Mouse (Mus musculus) neural tube, embryonic 11.5 days (tissue): ENCODE results near the gene Adarb1. TPM values are rescaled to one million over a fixed set of nuclear protein-coding genes. Genes with fewer than 3 reads are reported as not detected.
A peak's percentile ranks its signal among the peaks of the same experiment; 100 is the strongest.

Source experiments
- ATAC-seq: fragments of 200-750 bp; cut with Nextera tagmentation; 2 replicates; pipeline ENCODE4 v1.8.0; 2017; ENCODE audit warnings: moderate number of reproducible peaks, mild to moderate bottlenecking, moderate TSS enrichment, moderate library complexity; ENCODE audit not compliant: insufficient read depth, low FRiP score, low TSS enrichment
- DNase-seq: peaks from one replicate; pipeline ENCODE4 v3.0.0-alpha.2; 2015; ENCODE audit warnings: low spot score
- H3K27ac ChIP-seq: fragments of 300-500 bp; sonication (generic); 2 replicates; pipeline ENCODE4 v1.5.1; 2014; ENCODE audit warnings: low read depth, mild to moderate bottlenecking, low read length
- H3K27me3 ChIP-seq: fragments of 300-500 bp; sonication (generic); 2 replicates; pipeline ENCODE4 v1.6.1; 2014; ENCODE audit warnings: mild to moderate bottlenecking, low read length, mixed read lengths; ENCODE audit not compliant: control insufficient read depth, insufficient read depth
- H3K36me3 ChIP-seq: fragments of 300-500 bp; sonication (generic); 2 replicates; pipeline ENCODE4 v1.6.1; 2014; ENCODE audit warnings: mild to moderate bottlenecking, low read length, moderate library complexity, mixed read lengths; ENCODE audit not compliant: control insufficient read depth, insufficient read depth
- H3K4me1 ChIP-seq: fragments of 300-500 bp; sonication (generic); 2 replicates; pipeline ENCODE4 v1.6.1; 2014; ENCODE audit warnings: low read length, mixed read lengths; ENCODE audit not compliant: control insufficient read depth, insufficient read depth
- H3K4me2 ChIP-seq: fragments of 300-500 bp; sonication (generic); 2 replicates; pipeline ENCODE4 v1.6.1; 2014; ENCODE audit warnings: low read depth, mild to moderate bottlenecking, moderate library complexity
- H3K4me3 ChIP-seq: fragments of 300-500 bp; sonication (generic); 2 replicates; pipeline ENCODE4 v1.5.1; 2014; ENCODE audit warnings: low read depth, low read length
- H3K9ac ChIP-seq: fragments of 300-500 bp; sonication (generic); 2 replicates; pipeline ENCODE4 v1.6.1; 2014; ENCODE audit warnings: mild to moderate bottlenecking, low read length
- H3K9me3 ChIP-seq: fragments of 300-500 bp; sonication (generic); 2 replicates; pipeline ENCODE4 v1.6.1; 2016; ENCODE audit warnings: low read length; ENCODE audit not compliant: control insufficient read depth
- WGBS: fragments of 180-500 bp; shearing (Covaris S2); extraction: QIAGEN DNeasy Blood & Tissue Kit; methylation state at CpG from one replicate; pipeline ENCODE4 v1.1.7; 2014; 5-methylcytosine and 5-hydroxymethylcytosine counted together
- polyA plus RNA-seq: library from polyadenylated mRNA; unstranded; fragments of >200 nt; fragmentation: Nextera tagmentation; extraction: Ambion mirVana; gene quantifications from 2 replicates; pipeline ENCODE4 v1.2.1, GENCODE M21; 2014

The Adarb1 gene
- polyA plus RNA-seq, 1 experiment from 2014 or later, result 5.1 TPM

- WGBS, result 78% methylated on average over 6 of the region's 6 CpGs
- no peaks in the 10 kb centered on the region for H3K27me3 ChIP-seq
- H3K27ac ChIP-seq, result no peak overlapping the region
- no peaks in the 10 kb centered on the region for H3K4me1 ChIP-seq
- ATAC-seq (no peak), DNase-seq (no peak)
- no peak overlapping the region for H3K4me2 ChIP-seq
- no peaks in the 10 kb centered on the region for H3K9me3 ChIP-seq
- no peak overlapping the region for H3K9ac ChIP-seq
- H3K36me3 ChIP-seq, result no peaks in the 10 kb centered on the region
- H3K4me3 ChIP-seq, result no peak overlapping the region
Observed at GRCm38 (mm10) chr10:77367973-77368372, 50.1 kb downstream of the Adarb1 start.

- Histone ChIP-seq H3K9ac (no peak overlapping the region), H3K36me3 (no peaks in the 10 kb centered on the region), H3K4me1 (no peaks in the 10 kb centered on the region), H3K9me3 (no peaks in the 10 kb centered on the region), H3K4me2 (no peak overlapping the region), H3K27me3 (no peaks in the 10 kb centered on the region), H3K27ac (no peak overlapping the region), H3K4me3 (no peak overlapping the region)
- ATAC-seq (no peak), DNase-seq (no peak)
- 93% methylated on average over 4 of the region's 4 CpGs for WGBS
Observed at GRCm38 (mm10) chr10:77366959-77367358, 51.1 kb downstream of the Adarb1 start.

GRCm38 (mm10) chr10:77365212-77365611, 52.9 kb downstream of the Adarb1 start:
- H3K4me2 ChIP-seq, result no peak overlapping the region
- ATAC-seq, result no peak
- no peaks in the 10 kb centered on the region for H3K4me1 ChIP-seq
- no peak overlapping the region for H3K4me3 ChIP-seq
- no peak overlapping the region for H3K9ac ChIP-seq
- H3K9me3 ChIP-seq, result no peaks in the 10 kb centered on the region
- H3K36me3 ChIP-seq, result no peaks in the 10 kb centered on the region
- 82% methylated on average over 2 of the region's 2 CpGs for WGBS
- H3K27me3 ChIP-seq, result no peaks in the 10 kb centered on the region
- no peak for DNase-seq
- no peak overlapping the region for H3K27ac ChIP-seq

- Histone ChIP-seq H3K27me3 (no peaks in the 10 kb centered on the region), H3K9ac (no peak overlapping the region), H3K27ac (no peak overlapping the region), H3K4me1 (no peaks in the 10 kb centered on the region), H3K9me3 (no peaks in the 10 kb centered on the region), H3K4me3 (no peak overlapping the region), H3K4me2 (no peak overlapping the region), H3K36me3 (no peaks in the 10 kb centered on the region)
- no peak for DNase-seq
- no peak for ATAC-seq
- 91% methylated on average over 2 of the region's 2 CpGs for WGBS
Observed at GRCm38 (mm10) chr10:77360486-77360885, 57.6 kb downstream of the Adarb1 start.

- WGBS, result 93% methylated on average over 6 of the region's 6 CpGs
- Histone ChIP-seq H3K27ac (no peak overlapping the region), H3K4me3 (no peak overlapping the region), H3K27me3 (no peaks in the 10 kb centered on the region), H3K4me2 (no peak overlapping the region), H3K36me3 (no peaks in the 10 kb centered on the region), H3K4me1 (no peaks in the 10 kb centered on the region), H3K9ac (no peak overlapping the region), H3K9me3 (no peaks in the 10 kb centered on the region)
- DNase-seq (no peak), ATAC-seq (no peak)
Observed at GRCm38 (mm10) chr10:77357957-77358356, 60.1 kb downstream of the Adarb1 start.

- DNase-seq (peak; percentile 80), ATAC-seq (0 out of 2 replicates have a peak, but pooled peaks have one; percentile 23)
- Histone ChIP-seq H3K9me3 (no peaks in the 10 kb centered on the region), H3K27me3 (no peaks in the 10 kb centered on the region), H3K9ac (no peak overlapping the region), H3K4me3 (no peak overlapping the region), H3K27ac (no peak overlapping the region), H3K36me3 (no peaks in the 10 kb centered on the region), H3K4me1 (no peaks in the 10 kb centered on the region), H3K4me2 (no peak overlapping the region)
- WGBS, result 88% methylated on average over 6 of the region's 6 CpGs
Observed at GRCm38 (mm10) chr10:77353031-77353745, 64.9 kb downstream of the Adarb1 start.

GRCm38 (mm10) chr10:77342842-77343241, 75.2 kb downstream of the Adarb1 start:
- Histone ChIP-seq H3K4me3 (no peak overlapping the region), H3K36me3 (no peaks in the 10 kb centered on the region), H3K27ac (no peak overlapping the region), H3K4me2 (no peak overlapping the region), H3K4me1 (no peaks in the 10 kb centered on the region), H3K9ac (no peak overlapping the region), H3K9me3 (no peaks in the 10 kb centered on the region), H3K27me3 (no peaks in the 10 kb centered on the region)
- ATAC-seq, result no peak
- DNase-seq, result no peak
- 82% methylated on average over 3 of the region's 3 CpGs for WGBS

GRCm38 (mm10) chr10:77341711-77342110, 76.4 kb downstream of the Adarb1 start:
- H3K4me3 ChIP-seq, result no peak overlapping the region
- DNase-seq, result no peak
- no peak overlapping the region for H3K4me2 ChIP-seq
- H3K36me3 ChIP-seq, result no peaks in the 10 kb centered on the region
- H3K27me3 ChIP-seq, result no peaks in the 10 kb centered on the region
- no peak overlapping the region for H3K9ac ChIP-seq
- no peak for ATAC-seq
- no peak overlapping the region for H3K27ac ChIP-seq
- no peaks in the 10 kb centered on the region for H3K9me3 ChIP-seq
- H3K4me1 ChIP-seq, result no peaks in the 10 kb centered on the region

GRCm38 (mm10) chr10:77341059-77341458, 77.0 kb downstream of the Adarb1 start:
- 93% methylated on average over 4 of the region's 4 CpGs for WGBS
- H3K27ac ChIP-seq, result no peak overlapping the region
- ATAC-seq (no peak), DNase-seq (no peak)
- H3K4me2 ChIP-seq, result no peak overlapping the region
- no peak overlapping the region for H3K4me3 ChIP-seq
- H3K9me3 ChIP-seq, result no peaks in the 10 kb centered on the region
- H3K36me3 ChIP-seq, result no peaks in the 10 kb centered on the region
- H3K9ac ChIP-seq, result no peak overlapping the region
- no peaks in the 10 kb centered on the region for H3K27me3 ChIP-seq
- H3K4me1 ChIP-seq, result no peaks in the 10 kb centered on the region
